Mouse (Mus musculus) testis, adult 2 months (tissue): ENCODE measurements around the gene Samd4b.

ENCODE experiments used
- CTCF ChIP-seq: fragments of 200-500 bp; IDR thresholded peaks from 2 replicates; pipeline ENCODE4 v1.5.1; 2012; ENCODE audit warnings: low read depth, mild to moderate bottlenecking, inconsistent platforms, low read length, moderate library complexity; ENCODE audit not compliant: control insufficient read depth, insufficient read depth, insufficient replicate concordance
- POLR2A ChIP-seq: fragments of 200-500 bp; IDR thresholded peaks from 2 replicates; pipeline ENCODE4 v1.6.1; 2012; ENCODE audit warnings: low read depth, mild to moderate bottlenecking, inconsistent platforms, low read length, moderate library complexity; ENCODE audit not compliant: control insufficient read depth

DNA sequence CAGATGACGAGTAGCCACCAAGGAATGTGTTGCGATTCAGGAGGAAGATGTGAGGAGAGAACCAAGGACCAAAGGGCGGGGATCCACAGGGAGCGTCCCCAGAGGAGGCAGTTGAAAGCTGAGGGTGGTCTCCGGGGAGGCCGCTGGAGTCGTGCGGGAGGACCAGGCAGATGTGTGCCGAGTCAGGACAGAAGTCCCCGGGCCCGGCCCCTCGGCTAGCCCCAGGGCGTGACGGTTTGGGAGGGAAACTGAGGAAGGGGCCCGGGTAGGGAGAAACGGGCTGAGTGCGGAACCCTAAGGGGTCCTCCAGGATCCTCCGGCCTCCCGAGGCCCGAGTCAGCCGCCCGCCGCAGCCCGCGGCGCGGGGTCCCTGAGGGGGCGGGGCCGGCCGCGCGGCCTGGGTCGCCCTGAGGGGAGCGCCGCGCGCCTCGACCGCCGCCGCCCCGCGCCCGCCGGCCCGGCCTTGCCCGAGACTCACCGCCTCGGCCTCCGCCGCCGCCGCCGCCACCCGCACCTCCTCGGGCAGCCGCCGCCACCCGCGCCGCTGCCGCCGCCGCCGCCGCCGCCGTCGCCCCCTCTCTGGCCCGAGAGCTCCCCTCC is 162.2 kb downstream of the Samd4b start:
- no peak for TF ChIP-seq CTCF
- no peak for TF ChIP-seq POLR2A
